Mouse (Mus musculus) myocyte (in vitro differentiated cells): ENCODE results near the gene Gngt1.

Experiments
- MAX ChIP-seq: IDR thresholded peaks from one replicate; pipeline ENCODE4 v1.6.1; 2011; ENCODE audit warnings: low read depth, mild to moderate bottlenecking, control low read depth
- MYOD1 ChIP-seq, 3 experiments: IDR thresholded peaks; one replicate each; pipeline ENCODE4 v1.6.1; 2011; ENCODE audit warnings: control low read depth in 2 of 3, low read depth in 2 of 3, mild to moderate bottlenecking in 2 of 3, moderate library complexity in 1 of 3; ENCODE audit not compliant: insufficient read length in 2 of 3, control insufficient read depth in 1 of 3
- MYOG ChIP-seq, 3 experiments: IDR thresholded peaks; one replicate each; pipeline ENCODE4 v1.6.1; 2011; ENCODE audit warnings: control low read depth in 2 of 3, low read depth in 2 of 3, mild to moderate bottlenecking in 2 of 3; ENCODE audit not compliant: insufficient read length in 2 of 3, control insufficient read depth in 1 of 3, insufficient read depth in 1 of 3
- POLR2A ChIP-seq: IDR thresholded peaks from one replicate; pipeline ENCODE4 v1.6.1; 2011; ENCODE audit warnings: low read depth, mild to moderate bottlenecking, control low read depth, moderate library complexity; ENCODE audit not compliant: insufficient read length
- POLR2AphosphoS2 ChIP-seq: IDR thresholded peaks from one replicate; pipeline ENCODE4 v1.6.1; 2011; ENCODE audit warnings: low read depth, control low read depth; ENCODE audit not compliant: insufficient read length
- REST ChIP-seq: IDR thresholded peaks from one replicate; pipeline ENCODE4 v1.6.1; 2011; ENCODE audit warnings: mild to moderate bottlenecking, control low read depth, moderate library complexity; ENCODE audit not compliant: insufficient read depth, insufficient read length
- TCF12 ChIP-seq: IDR thresholded peaks from one replicate; pipeline ENCODE4 v1.6.1; 2011; ENCODE audit warnings: mild to moderate bottlenecking, control low read depth; ENCODE audit not compliant: poor library complexity, insufficient read depth, severe bottlenecking
- TCF3 ChIP-seq: IDR thresholded peaks from one replicate; pipeline ENCODE4 v1.6.1; 2011; ENCODE audit warnings: low read depth, control low read depth; ENCODE audit not compliant: insufficient read length

DNA sequence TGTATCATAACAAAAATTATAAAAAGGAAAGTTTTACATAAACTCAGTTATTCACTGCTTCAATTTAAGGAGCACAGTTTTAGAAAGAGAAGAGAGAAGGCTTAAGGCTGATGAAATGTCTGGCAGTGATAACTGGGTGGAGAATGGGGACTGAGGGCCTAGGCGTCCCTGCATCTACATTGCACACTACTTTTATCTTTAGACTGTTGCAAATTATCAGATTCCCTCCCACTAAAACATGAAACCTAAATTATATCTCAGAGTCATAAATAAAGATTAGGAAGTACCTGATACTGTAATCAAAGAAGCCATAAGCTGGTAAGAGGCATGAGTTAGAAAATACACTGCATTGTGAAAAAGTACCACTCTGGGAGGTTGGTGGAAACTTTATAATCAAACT lies 48.2 kb downstream of the Gngt1 start:
- TF ChIP-seq POLR2A: no peak
- TF ChIP-seq POLR2AphosphoS2: no peak
- TF ChIP-seq MYOG (IDR thresholded peaks at IDR 0.05; ENCODE audit: control insufficient read depth in 1 of 3, insufficient read depth in 1 of 3, insufficient read length in 2 of 3, low read depth in 2 of 3): no peak
- no peak for TF ChIP-seq MAX
- TF ChIP-seq TCF3: no peak
- TF ChIP-seq REST: no peak
- TF ChIP-seq TCF12: no peak
- no peak for TF ChIP-seq MYOD1 (IDR thresholded peaks at IDR 0.05; ENCODE audit: control insufficient read depth in 1 of 3, insufficient read length in 2 of 3, low read depth in 2 of 3)
